Mouse (Mus musculus): ENCODE results near the gene Tmigd3.
"Not testable (repeated sequence)": the region's sequence is repeated elsewhere in the genome, so short reads cannot be mapped to it uniquely, and the experiment has no call there.

Tmigd3 gene

GRCm38 (mm10) chr3:105900266-105900665 is 29.6 kb downstream of the Tmigd3 start:
- DNase-seq (ENCODE audit: low spot score in 2 of 2) = no peak

- no peak for DNase-seq (ENCODE audit: low spot score in 2 of 2)
These were observed 30.0 kb downstream of the Tmigd3 start for GRCm38 (mm10) chr3:105900716-105901115.

- DNase-seq (ENCODE audit: low spot score in 2 of 2) = no peak
These were observed 30.8 kb downstream of the Tmigd3 start for GRCm38 (mm10) chr3:105901468-105901867.

GRCm38 (mm10) chr3:105904213-105904612 is 33.5 kb downstream of the Tmigd3 start:
- DNase-seq (ENCODE audit: low spot score in 2 of 2) = no peak

GRCm38 (mm10) chr3:105904721-105905120 is 34.0 kb downstream of the Tmigd3 start:
- DNase-seq (ENCODE audit: low spot score in 2 of 2) = no peak

GRCm38 (mm10) chr3:105907956-105908655 is 37.4 kb downstream of the Tmigd3 start:
- DNase-seq (ENCODE audit: low spot score in 2 of 2) = no peak

- DNase-seq (ENCODE audit: low spot score in 2 of 2) = no peak
These were observed 38.3 kb downstream of the Tmigd3 start for GRCm38 (mm10) chr3:105908976-105909375.

- no peak for DNase-seq (ENCODE audit: low spot score in 2 of 2)
These were observed 40.0 kb downstream of the Tmigd3 start for GRCm38 (mm10) chr3:105910519-105911190.

GRCm38 (mm10) chr3:105912097-105912880 is 41.6 kb downstream of the Tmigd3 start:
- DNase-seq (ENCODE audit: low spot score in 2 of 2) = no peak

- DNase-seq (ENCODE audit: low spot score in 2 of 2) = no peak
These were observed 43.4 kb downstream of the Tmigd3 start for GRCm38 (mm10) chr3:105913839-105914681.

- DNase-seq (ENCODE audit: low spot score in 2 of 2) = no peak
These were observed 44.6 kb downstream of the Tmigd3 start for GRCm38 (mm10) chr3:105915281-105915680.

- not testable (repeated sequence) for DNase-seq (ENCODE audit: low spot score in 2 of 2)
These were observed 45.8 kb downstream of the Tmigd3 start for GRCm38 (mm10) chr3:105916455-105916854.

- no peak for DNase-seq (ENCODE audit: low spot score in 2 of 2)
These were observed 47.1 kb downstream of the Tmigd3 start for GRCm38 (mm10) chr3:105917656-105918354.

- no peak for DNase-seq (ENCODE audit: low spot score in 2 of 2)
These were observed 47.6 kb downstream of the Tmigd3 start for GRCm38 (mm10) chr3:105918355-105918745.

GRCm38 (mm10) chr3:105920743-105921142 is 50.0 kb downstream of the Tmigd3 start:
- DNase-seq (ENCODE audit: low spot score in 2 of 2) = not testable (repeated sequence)

- DNase-seq (ENCODE audit: low spot score in 2 of 2) = no peak
These were observed 51.3 kb downstream of the Tmigd3 start for GRCm38 (mm10) chr3:105921959-105922358.

- DNase-seq (ENCODE audit: low spot score in 2 of 2) = no peak
These were observed 53.9 kb downstream of the Tmigd3 start for GRCm38 (mm10) chr3:105924616-105925015.

GRCm38 (mm10) chr3:105927561-105928194 is 57.0 kb downstream of the Tmigd3 start:
- DNase-seq (ENCODE audit: low spot score in 2 of 2) = no peak

- no peak for DNase-seq (ENCODE audit: low spot score in 2 of 2)
These were observed 57.5 kb downstream of the Tmigd3 start for GRCm38 (mm10) chr3:105928195-105928569.

- no peak for DNase-seq (ENCODE audit: low spot score in 2 of 2)
These were observed 58.1 kb downstream of the Tmigd3 start for GRCm38 (mm10) chr3:105928781-105929180.

- no peak for DNase-seq (ENCODE audit: low spot score in 2 of 2)
These were observed 59.1 kb downstream of the Tmigd3 start for GRCm38 (mm10) chr3:105929821-105930220.

Measured in heart, adult 9 months (tissue).